In the genomic region with DNA sequence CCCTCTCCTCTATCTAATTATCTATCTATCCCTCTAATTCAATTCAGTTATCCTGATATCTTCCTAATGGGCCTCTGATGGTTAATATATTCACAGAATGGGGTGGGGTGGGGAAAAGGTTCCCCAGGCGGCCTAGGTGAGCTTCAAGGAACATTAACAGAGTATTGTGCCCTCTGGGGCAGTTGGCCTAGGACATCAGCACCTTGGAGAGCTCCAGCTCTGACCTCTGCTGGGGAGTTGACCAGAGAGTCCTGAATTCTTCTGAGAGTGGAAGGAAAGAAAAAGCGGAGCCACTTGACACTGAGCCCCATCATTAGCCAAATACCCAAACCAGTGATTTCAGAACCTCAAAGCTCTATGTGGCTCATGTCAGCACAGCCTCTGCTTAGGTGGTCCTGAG, we compare ENCODE assay signal across 8 mouse cellular contexts.
A peak's percentile ranks its signal among the peaks of the same experiment; 100 is the strongest.
DNase-seq lines count a peak whose midpoint lies in the region; ATAC-seq lines count a peak whose summit lies in the region.

No protein-coding gene starts in this region.

- H3K36me3 ChIP-seq in heart, embryonic 10.5 days = no peaks in the 10 kb centered on the region
- H3K36me3 ChIP-seq in hindbrain, embryonic 14.5 days (replicated peaks; ENCODE audit: control insufficient read depth, insufficient read depth) = no peaks in the 10 kb centered on the region

- no peak overlapping the region for H3K27ac ChIP-seq in heart, embryonic 10.5 days
- no peak overlapping the region for H3K27ac ChIP-seq in hindbrain, embryonic 14.5 days

- no peak overlapping the region for H3K9ac ChIP-seq in hindbrain, embryonic 14.5 days

- H3K4me1 ChIP-seq in heart, embryonic 10.5 days = peaks cover 14% of the 10 kb centered on the region
- H3K4me1 ChIP-seq in hindbrain, embryonic 14.5 days (replicated peaks; ENCODE audit: control insufficient read depth, insufficient read depth, low read length) = peaks cover 8% of the 10 kb centered on the region; the same call in 1 of the 2 replicates

- 0 out of 2 replicates have a peak, but pooled peaks have one; percentile 39 for ATAC-seq in megakaryocyte progenitor cell, adult 5-6 weeks (replicated peaks; ENCODE audit: poor library complexity)
- ATAC-seq in cerebellum, adult (ENCODE audit: insufficient number of reproducible peaks, low FRiP score, low TSS enrichment) = no peak
- ATAC-seq in hindbrain, embryonic 14.5 days (ENCODE audit: low FRiP score) = no peak

- WGBS in heart, embryonic 10.5 days = 42% methylated on average over 2 of the region's 2 CpGs
- WGBS in hindbrain, embryonic 14.5 days = 45% methylated on average over 2 of the region's 2 CpGs

- H3K4me2 ChIP-seq in hindbrain, embryonic 14.5 days (replicated peaks) = no peak overlapping the region

- intact Hi-C loops in left cerebral cortex, postnatal 25 days (cut with DNase I) = no loop called here

- H3K4me3 ChIP-seq in heart, embryonic 10.5 days = no peak overlapping the region
- no peak overlapping the region for H3K4me3 ChIP-seq in hindbrain, embryonic 14.5 days (replicated peaks; ENCODE audit: low read length)

- DNase-seq in heart, embryonic 10.5 days (ENCODE audit: low spot score) = peak; percentile 78
- no peak for DNase-seq in heart, adult 11 months
- DNase-seq in R1 (ENCODE audit: low read depth, low spot score) = peak; percentile 64
- peak; percentile 70 for DNase-seq in heart, postnatal 4 days
- DNase-seq in left cerebral cortex, postnatal 25 days (ENCODE audit: low spot score in 2 of 2) = no peak
- DNase-seq in hindbrain, embryonic 14.5 days (ENCODE audit: low spot score) = no peak

- H3K27me3 ChIP-seq in heart, embryonic 10.5 days (ENCODE audit: insufficient read depth, poor library complexity, severe bottlenecking) = no peaks in the 10 kb centered on the region
- H3K27me3 ChIP-seq in hindbrain, embryonic 14.5 days (ENCODE audit: control insufficient read depth, insufficient read depth, low read length) = no peaks in the 10 kb centered on the region

- no peaks in the 10 kb centered on the region for H3K9me3 ChIP-seq in heart, embryonic 10.5 days
- no peaks in the 10 kb centered on the region for H3K9me3 ChIP-seq in hindbrain, embryonic 14.5 days (ENCODE audit: control insufficient read depth, low read length)

Comparison
In these comparisons a context has a peak if more than half of its experiments do, and no peak if none do; other contexts are left out.
1. DNase-seq: peak in heart, embryonic 10.5 days (single experiment), R1 (single experiment) and heart, postnatal 4 days (single experiment); none in heart, adult 11 months (single experiment), left cerebral cortex, postnatal 25 days (0 of 2) and hindbrain, embryonic 14.5 days (single experiment).